8 mouse cellular contexts compared by ENCODE assay signal in the genomic region with DNA sequence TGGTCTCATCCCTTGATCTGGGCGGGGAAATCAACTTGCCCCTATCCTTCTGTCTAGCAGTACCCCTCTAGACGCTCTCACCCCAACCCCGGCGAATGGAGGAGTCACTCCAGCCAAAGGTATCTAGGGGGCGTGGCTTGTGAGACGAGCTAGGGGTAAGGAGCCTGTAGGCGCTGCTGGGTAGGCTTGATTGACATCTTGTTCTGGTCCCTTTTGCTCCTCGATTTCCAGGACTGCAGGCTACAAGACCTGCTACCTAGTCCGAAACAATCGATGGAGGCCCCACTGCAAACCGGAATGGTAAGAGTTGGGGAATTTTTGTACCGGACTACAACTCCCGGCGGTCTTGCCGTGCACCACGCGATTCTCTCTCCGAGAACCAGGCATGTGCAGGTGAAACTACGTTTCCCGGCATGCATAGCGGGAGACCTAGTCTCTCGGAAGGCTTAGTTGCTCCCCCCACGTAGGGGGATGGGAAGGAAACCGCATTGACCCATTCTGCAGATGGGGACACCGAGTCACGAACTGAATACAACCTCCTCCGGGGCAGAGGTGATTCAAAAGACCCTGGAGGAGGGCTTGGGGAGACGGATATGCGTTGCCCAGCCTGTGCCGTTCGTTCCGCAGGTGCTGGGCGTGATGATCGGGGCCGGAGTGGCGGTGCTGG. TPM values are rescaled to one million over a fixed set of nuclear protein-coding genes. Genes with fewer than 3 reads are reported as not detected.
DNase-seq lines count a peak whose midpoint lies in the region; ATAC-seq and TF ChIP-seq lines count a peak whose summit lies in the region.

No protein-coding gene starts in this region.

- peaks cover 59% of the 10 kb centered on the region for H3K36me3 ChIP-seq in E14TG2a.4 (ENCODE audit: insufficient read depth, low read length)
- H3K36me3 ChIP-seq in forebrain, embryonic 13.5 days (ENCODE audit: poor library complexity, severe bottlenecking): peaks cover 33% of the 10 kb centered on the region
- H3K36me3 ChIP-seq in liver, postnatal 0 days (replicated peaks; ENCODE audit: insufficient read depth, low read length): peaks cover 13% of the 10 kb centered on the region
- H3K36me3 ChIP-seq in neural tube, embryonic 14.5 days (ENCODE audit: control insufficient read depth, insufficient read depth, low read length): 0 out of 2 replicates have a peak, but pooled peaks cover 6% of the 10 kb centered on the region

- peaks cover 32% of the 10 kb centered on the region for H3K4me1 ChIP-seq in E14TG2a.4 (replicated peaks; ENCODE audit: low read depth, low read length)
- H3K4me1 ChIP-seq in forebrain, embryonic 13.5 days: peaks cover 13% of the 10 kb centered on the region
- H3K4me1 ChIP-seq in liver, postnatal 0 days (ENCODE audit: insufficient read depth): peaks cover 16% of the 10 kb centered on the region
- H3K4me1 ChIP-seq in neural tube, embryonic 14.5 days (ENCODE audit: control insufficient read depth, insufficient read depth, low read length): no peaks in the 10 kb centered on the region

- peak overlapping the region; percentile 75 for H3K9ac ChIP-seq in forebrain, embryonic 13.5 days
- H3K9ac ChIP-seq in liver, postnatal 0 days (replicated peaks): peak overlapping the region; percentile 78
- H3K9ac ChIP-seq in neural tube, embryonic 14.5 days (replicated peaks; ENCODE audit: low read depth, low read length): peak overlapping the region; percentile 52

- H3K9me3 ChIP-seq in E14TG2a.4 (ENCODE audit: low read length): no peaks in the 10 kb centered on the region
- H3K9me3 ChIP-seq in forebrain, embryonic 13.5 days (replicated peaks): no peaks in the 10 kb centered on the region
- no peaks in the 10 kb centered on the region for H3K9me3 ChIP-seq in liver, postnatal 0 days (ENCODE audit: low read length)
- H3K9me3 ChIP-seq in neural tube, embryonic 14.5 days (ENCODE audit: control insufficient read depth, low read length): no peaks in the 10 kb centered on the region

- no peak for TF ChIP-seq CTCF in E14TG2a.4 (conservative IDR thresholded peaks at IDR 0.05; ENCODE audit: low read length)
- no peak for TF ChIP-seq CTCF in liver, postnatal 0 days (IDR thresholded peaks at IDR 0.05; ENCODE audit: low read depth)

- TF ChIP-seq EP300 in liver, postnatal 0 days (IDR thresholded peaks at IDR 0.05; ENCODE audit: low read depth): no peak

- intact Hi-C loops in heart, postnatal 10 days (cut with DNase I): loop anchor here (1.0 to 10.0 kb wide), 4 partner anchors 15 to 1098 kb away; a partner anchor contains a TSS

- peak; percentile 77 for ATAC-seq in cerebellum, adult (ENCODE audit: insufficient number of reproducible peaks, low FRiP score, low TSS enrichment)
- ATAC-seq in forebrain, embryonic 13.5 days: peak; percentile 86
- ATAC-seq in liver, postnatal 0 days: peak; percentile 88
- peak; percentile 90 for ATAC-seq in neural tube, embryonic 14.5 days (ENCODE audit: low read depth)

- no peaks in the 10 kb centered on the region for H3K27me3 ChIP-seq in E14TG2a.4 (ENCODE audit: insufficient read depth, low read length)
- no peaks in the 10 kb centered on the region for H3K27me3 ChIP-seq in forebrain, embryonic 13.5 days
- no peaks in the 10 kb centered on the region for H3K27me3 ChIP-seq in liver, postnatal 0 days (ENCODE audit: insufficient read depth, low read length)
- no peaks in the 10 kb centered on the region for H3K27me3 ChIP-seq in neural tube, embryonic 14.5 days (ENCODE audit: control insufficient read depth, insufficient read depth, low read length)

- peak overlapping the region; percentile 64; the same call in 1 of the 2 replicates for H3K27ac ChIP-seq in forebrain, embryonic 13.5 days
- H3K27ac ChIP-seq in liver, postnatal 0 days (ENCODE audit: low read depth): peak overlapping the region; percentile 76
- H3K27ac ChIP-seq in neural tube, embryonic 14.5 days (ENCODE audit: low read depth, low read length): peak overlapping the region; percentile 58

- DNase-seq in heart, postnatal 10 days: peak; percentile 95 to 96
- DNase-seq in large intestine, adult 2 months (ENCODE audit: low read depth, low spot score): peak; percentile 93
- peak; percentile 91 for DNase-seq in liver, postnatal 0 days
- DNase-seq in testis, postnatal 10 days (ENCODE audit: low spot score): peak; percentile 97

- H3K4me3 ChIP-seq in E14TG2a.4 (replicated peaks; ENCODE audit: low read length): peak overlapping the region; percentile 98
- peak overlapping the region; percentile 60 for H3K4me3 ChIP-seq in forebrain, embryonic 13.5 days
- H3K4me3 ChIP-seq in liver, postnatal 0 days (ENCODE audit: low read depth, low read length): peak overlapping the region; percentile 74
- peak overlapping the region; percentile 50 for H3K4me3 ChIP-seq in neural tube, embryonic 14.5 days (ENCODE audit: low read depth, low read length)

- WGBS in forebrain, embryonic 13.5 days: 4% methylated on average over 36 of the region's 36 CpGs
- WGBS in large intestine, adult 2 months: under 1% methylated on average over 36 of the region's 36 CpGs
- 1% methylated on average over 36 of the region's 36 CpGs for WGBS in liver, postnatal 0 days (ENCODE audit: insufficient replicate concordance)
- WGBS in neural tube, embryonic 14.5 days: 4% methylated on average over 36 of the region's 36 CpGs

- H3K4me2 ChIP-seq in forebrain, embryonic 13.5 days: peak overlapping the region; percentile 98
- peak overlapping the region; percentile 90 for H3K4me2 ChIP-seq in liver, postnatal 0 days (ENCODE audit: low read depth, low read length)
- H3K4me2 ChIP-seq in neural tube, embryonic 14.5 days (ENCODE audit: low read depth, low read length): peak overlapping the region; percentile 90

RNA-seq across cellular contexts. Expression of a gene that starts 1.4 kb away (rescaled TPM):
- polyA plus RNA-seq in forebrain, embryonic 13.5 days (2015; fragmentation: Nextera tagmentation; extraction: Ambion mirVana): 20.3 and 23.8 TPM in 2 replicates
- total RNA-seq in heart, postnatal 10 days (2021): 10 to 100 TPM; 12.9 to 13.8 TPM
- 49.5 and 92.0 TPM in 2 replicates for polyA plus RNA-seq in large intestine, adult 2 months (2012; rRNA removed)
- 6.4 TPM in 2 replicates for polyA plus RNA-seq in liver, postnatal 0 days (2015; fragmentation: Nextera tagmentation; extraction: Ambion mirVana)
- polyA plus RNA-seq in neural tube, embryonic 14.5 days (2014; fragmentation: Nextera tagmentation; extraction: Ambion mirVana): 33.5 and 38.0 TPM in 2 replicates

RNA-seq across cellular contexts. Expression of a gene that starts 16.3 kb away (rescaled TPM):
- 68.5 and 68.7 TPM in 2 replicates for polyA plus RNA-seq in forebrain, embryonic 13.5 days (2015; fragmentation: Nextera tagmentation; extraction: Ambion mirVana)
- 10 to 100 TPM; 27.1 to 28.3 TPM for total RNA-seq in heart, postnatal 10 days (2021)
- 77.4 and 87.1 TPM in 2 replicates for polyA plus RNA-seq in large intestine, adult 2 months (2012; rRNA removed)
- polyA plus RNA-seq in liver, postnatal 0 days (2015; fragmentation: Nextera tagmentation; extraction: Ambion mirVana): 19.9 and 20.6 TPM in 2 replicates
- polyA plus RNA-seq in neural tube, embryonic 14.5 days (2014; fragmentation: Nextera tagmentation; extraction: Ambion mirVana): 64.9 and 86.5 TPM in 2 replicates

RNA-seq across cellular contexts. Expression of a gene that starts 23.6 kb away (rescaled TPM):
- polyA plus RNA-seq in forebrain, embryonic 13.5 days (2015; fragmentation: Nextera tagmentation; extraction: Ambion mirVana): 67.2 and 72.0 TPM in 2 replicates
- total RNA-seq in heart, postnatal 10 days (2021): 10 to 100 TPM; 25.7 to 27.2 TPM
- 20.1 and 22.0 TPM in 2 replicates for polyA plus RNA-seq in large intestine, adult 2 months (2012; rRNA removed)
- 4.9 and 6.3 TPM in 2 replicates for polyA plus RNA-seq in liver, postnatal 0 days (2015; fragmentation: Nextera tagmentation; extraction: Ambion mirVana)
- 26.4 and 43.5 TPM in 2 replicates for polyA plus RNA-seq in neural tube, embryonic 14.5 days (2014; fragmentation: Nextera tagmentation; extraction: Ambion mirVana)

RNA-seq across cellular contexts. Expression of a gene that starts 45.9 kb away (rescaled TPM):
- polyA plus RNA-seq in forebrain, embryonic 13.5 days (2015; fragmentation: Nextera tagmentation; extraction: Ambion mirVana): 0.10 TPM in 1 of 2 replicates, not detected in the other
- total RNA-seq in heart, postnatal 10 days (2021): under 1 TPM in 1 of 2 experiments, not detected in 1; 0.17 TPM
- polyA plus RNA-seq in large intestine, adult 2 months (2012; rRNA removed): not detected in 2 replicates
- not detected in 2 replicates for polyA plus RNA-seq in liver, postnatal 0 days (2015; fragmentation: Nextera tagmentation; extraction: Ambion mirVana)
- polyA plus RNA-seq in neural tube, embryonic 14.5 days (2014; fragmentation: Nextera tagmentation; extraction: Ambion mirVana): 0.35 and 0.66 TPM in 2 replicates

RNA-seq across cellular contexts. Expression of a gene that starts 49.1 kb away (rescaled TPM):
- 3.9 and 4.8 TPM in 2 replicates for polyA plus RNA-seq in forebrain, embryonic 13.5 days (2015; fragmentation: Nextera tagmentation; extraction: Ambion mirVana)
- total RNA-seq in heart, postnatal 10 days (2021): 1 to 10 TPM; 4.4 to 5.5 TPM
- polyA plus RNA-seq in large intestine, adult 2 months (2012; rRNA removed): 13.2 and 13.6 TPM in 2 replicates
- polyA plus RNA-seq in liver, postnatal 0 days (2015; fragmentation: Nextera tagmentation; extraction: Ambion mirVana): 14.8 and 14.9 TPM in 2 replicates
- polyA plus RNA-seq in neural tube, embryonic 14.5 days (2014; fragmentation: Nextera tagmentation; extraction: Ambion mirVana): 2.6 TPM in 2 replicates

Comparison
In these comparisons a context has a peak if more than half of its experiments do, and no peak if none do; other contexts are left out.
1. Peak in every context shown above with its lines: DNase-seq, ATAC-seq, H3K4me3 ChIP-seq and H3K27ac ChIP-seq.